Mouse (Mus musculus) Patski (cell line): ENCODE data around the gene Tmem273. TPM values are rescaled to one million over a fixed set of nuclear protein-coding genes. Genes with fewer than 3 reads are reported as not detected.

ENCODE experiments used
- ATAC-seq: fragments of 100-300 bp; one replicate; pipeline ENCODE4 v1.8.0; 2021
- CTCF ChIA-PET: fragments of 350-600 bp; sonication (Branson Sonifier 250); formaldehyde crosslinking; loops from one replicate; lab custom pipeline; 2022; ENCODE audit warnings: inconsistent platforms; lab: Charles Lee
- POLR2A ChIA-PET: fragments of 350-600 bp; sonication (Branson Sonifier 250); formaldehyde crosslinking; loops from one replicate; lab custom pipeline; 2022; ENCODE audit warnings: antibody characterized with exemption, inconsistent platforms; lab: Charles Lee
- DNase-seq: peaks from one replicate; pipeline ENCODE4 v3.0.0-alpha.2; 2011; ENCODE audit warnings: low read depth, low spot score
- H3K27me3 ChIP-seq: fragments of 371-371 bp; one replicate; pipeline ENCODE4 v1.5.1; 2021
- CTCF ChIP-seq: fragments of 100-300 bp; IDR thresholded peaks from one replicate; pipeline ENCODE4 v1.5.1; 2021
- in situ Hi-C: fragments of 300-500 bp; cut with MboI; formaldehyde crosslinking; loops from 3 replicates; pipeline ENCODE4 v1.11.1; 2018; ENCODE audit warnings: low pct_unique_long_range_greater_than_20kb, mixed read lengths
- polyA plus RNA-seq: library from polyadenylated mRNA; unstranded; gene quantifications from one replicate; pipeline ENCODE4 v1.2.3, GENCODE M21; 2021

Tmem273 gene
- polyA plus RNA-seq, 1 experiment from 2014 or later, result not detected

DNA sequence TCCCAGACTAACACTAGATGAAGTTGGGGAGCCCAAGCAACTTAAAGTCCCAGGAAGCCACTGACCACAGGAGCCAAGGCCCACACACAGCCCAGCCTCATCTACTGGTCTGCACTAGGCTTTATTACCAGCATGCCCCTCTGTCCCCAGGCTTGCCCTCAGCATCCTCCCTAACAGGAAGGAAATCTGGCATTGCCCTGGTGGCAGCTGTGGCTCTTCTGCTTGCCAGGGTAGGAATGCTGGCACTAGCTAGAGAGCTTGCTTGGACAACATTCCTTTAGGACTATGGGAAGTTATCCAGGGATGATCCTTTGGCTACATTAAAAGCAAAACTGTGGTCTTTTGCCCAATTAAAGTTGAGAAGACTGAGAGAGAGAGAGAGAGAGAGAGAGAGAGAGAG, 24.3 kb downstream of the Tmem273 start:
- in situ Hi-C loops, result no loop called here
- POLR2A ChIA-PET, result no interaction called here
- TF ChIP-seq CTCF, result no peak
- ATAC-seq (no peak), DNase-seq (no peak)
- CTCF ChIA-PET, result no interaction called here
- peaks cover 8% of the 10 kb centered on the region for H3K27me3 ChIP-seq

DNA sequence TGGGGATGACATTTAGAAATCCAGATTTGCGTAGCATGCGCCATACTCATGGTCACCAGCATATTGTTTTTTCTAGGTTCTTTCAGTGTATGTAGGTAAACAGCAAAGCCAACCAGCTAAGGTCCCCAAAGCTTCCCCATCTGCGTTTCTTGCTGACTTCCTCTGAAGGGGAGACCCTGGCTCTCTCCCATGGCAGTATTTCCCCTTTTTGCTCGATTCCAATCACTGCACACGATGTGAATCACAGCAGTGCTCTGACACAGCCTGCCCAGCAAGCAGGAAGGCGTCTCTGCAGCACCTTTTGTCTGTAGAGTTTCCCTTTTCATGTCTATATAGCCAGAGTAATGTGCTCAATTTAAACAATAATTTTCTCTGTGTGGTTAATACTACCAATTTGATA, 26.7 kb downstream of the Tmem273 start:
- POLR2A ChIA-PET, result no interaction called here
- CTCF ChIA-PET, result no interaction called here
- peaks cover 2% of the 10 kb centered on the region for H3K27me3 ChIP-seq
- no peak for TF ChIP-seq CTCF
- ATAC-seq (no peak), DNase-seq (no peak)
- in situ Hi-C loops, result no loop called here

DNA sequence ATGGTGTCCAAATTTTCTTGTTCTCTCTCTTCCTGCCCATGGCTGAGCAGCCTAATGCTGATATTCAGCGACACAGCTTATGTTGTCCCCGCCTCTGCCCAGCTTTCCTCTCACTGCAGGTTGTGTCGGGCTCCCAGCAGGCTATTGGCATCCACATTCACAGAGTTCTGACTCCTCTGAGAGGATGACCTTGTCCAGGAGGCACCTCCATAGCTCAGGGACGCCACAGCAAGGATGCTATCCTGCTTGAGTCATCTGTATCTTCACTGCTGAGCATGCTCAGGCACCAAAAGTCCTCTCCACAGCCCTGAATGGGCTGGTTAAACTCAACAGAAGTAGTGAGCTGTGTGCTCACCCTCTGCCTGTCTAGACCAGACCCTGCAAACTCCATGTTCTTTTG, 29.2 kb downstream of the Tmem273 start:
- H3K27me3 ChIP-seq, result no peaks in the 10 kb centered on the region
- no peak for DNase-seq
- POLR2A ChIA-PET, result no interaction called here
- ATAC-seq, result no peak
- no peak for TF ChIP-seq CTCF
- in situ Hi-C loops, result no loop called here
- CTCF ChIA-PET, result no interaction called here

DNA sequence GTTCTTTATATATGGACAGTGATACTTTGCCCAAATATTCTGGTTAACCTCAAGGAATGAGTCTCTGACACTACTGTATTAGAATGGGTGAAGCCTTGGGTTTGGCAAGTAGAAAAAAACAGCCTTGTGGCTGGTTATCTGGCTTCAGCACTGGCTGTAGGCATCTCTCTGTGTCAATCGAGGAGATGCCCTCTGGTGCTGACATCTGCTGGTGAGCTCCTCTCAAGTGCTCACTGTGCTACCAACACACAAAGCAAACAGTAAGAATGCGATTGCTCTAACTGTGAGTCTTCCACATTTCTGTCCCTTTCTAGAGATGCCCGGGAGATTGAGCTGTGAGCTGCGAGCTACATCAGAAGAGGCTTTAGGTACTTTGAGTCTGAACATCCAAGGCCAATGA, 30.8 kb downstream of the Tmem273 start:
- DNase-seq, result no peak
- in situ Hi-C loops, result no loop called here
- CTCF ChIA-PET, result no interaction called here
- TF ChIP-seq CTCF, result no peak
- POLR2A ChIA-PET, result no interaction called here
- ATAC-seq, result no peak
- peaks cover 4% of the 10 kb centered on the region for H3K27me3 ChIP-seq

DNA sequence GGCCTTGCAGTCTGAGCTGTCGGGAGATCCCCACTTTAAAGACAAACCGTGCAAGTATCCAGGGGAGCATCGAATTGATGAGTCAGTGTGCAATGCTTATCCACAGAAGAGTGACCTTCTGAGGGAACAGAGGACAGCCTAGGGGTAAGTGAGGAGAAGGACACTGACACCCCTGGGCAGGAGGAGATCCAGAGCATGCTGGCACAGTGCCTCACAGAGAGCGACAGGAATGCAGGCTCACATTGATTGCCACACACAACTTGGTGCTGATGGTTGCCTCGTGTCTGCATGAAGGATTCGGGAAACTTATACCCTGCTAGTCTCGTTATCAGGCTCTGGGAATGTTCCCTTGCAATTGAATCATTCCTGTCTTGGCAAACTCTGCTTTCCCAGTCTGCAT, 31.5 kb downstream of the Tmem273 start:
- DNase-seq, result no peak
- in situ Hi-C loops, result no loop called here

DNA sequence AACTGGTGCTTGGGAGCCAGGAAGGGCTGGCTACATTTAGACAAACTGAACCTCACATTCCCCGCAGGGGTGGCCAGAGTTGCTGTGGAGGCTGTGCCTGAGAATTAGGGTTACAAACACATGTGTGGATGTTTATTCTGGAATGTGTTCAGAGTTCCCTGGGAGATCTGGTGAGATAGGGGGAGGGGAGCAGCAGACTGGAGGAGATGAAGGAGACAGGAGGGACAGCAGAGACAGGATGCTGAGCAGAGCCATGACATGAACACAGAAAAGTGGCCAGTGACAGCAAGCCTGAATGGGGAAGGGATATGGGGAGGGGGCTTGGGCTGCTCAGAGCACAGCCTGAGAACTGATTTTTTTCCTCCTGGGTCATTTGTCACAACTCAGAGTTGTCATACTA, 33.5 kb downstream of the Tmem273 start:
- H3K27me3 ChIP-seq, result peaks cover 8% of the 10 kb centered on the region
- in situ Hi-C loops, result no loop called here
- CTCF ChIA-PET, result no interaction called here
- POLR2A ChIA-PET, result no interaction called here
- DNase-seq (no peak), ATAC-seq (no peak)
- no peak for TF ChIP-seq CTCF

More for the DNA sequence above, 31.5 kb downstream of the Tmem273 start:
- ATAC-seq, result no peak
- peaks cover 4% of the 10 kb centered on the region for H3K27me3 ChIP-seq
- POLR2A ChIA-PET, result no interaction called here
- no peak for TF ChIP-seq CTCF
- CTCF ChIA-PET, result no interaction called here

DNA sequence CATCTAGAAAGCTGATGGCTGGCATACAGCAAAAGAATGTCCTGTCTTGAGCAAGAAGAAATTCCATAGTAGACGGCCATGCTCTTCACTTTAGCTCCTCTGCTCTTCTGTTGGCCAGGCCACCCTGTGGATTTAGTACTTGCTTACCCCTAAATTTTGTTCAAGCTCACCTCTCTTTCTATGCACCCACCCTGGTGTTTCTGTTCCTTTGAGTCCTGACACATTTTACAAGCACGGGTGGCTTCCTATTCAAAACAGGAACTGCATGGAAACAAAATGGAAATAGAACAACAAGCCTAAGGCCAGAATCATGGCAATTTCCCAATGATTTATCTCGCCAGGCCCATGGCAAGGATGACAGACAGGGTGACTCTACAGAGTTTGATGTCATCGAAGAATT, 37.0 kb downstream of the Tmem273 start:
- ChIA-PET POLR2A (no interaction called here), CTCF (no interaction called here)
- in situ Hi-C loops, result no loop called here
- ATAC-seq (no peak), DNase-seq (no peak)
- TF ChIP-seq CTCF, result no peak
- peaks cover 21% of the 10 kb centered on the region for H3K27me3 ChIP-seq

DNA sequence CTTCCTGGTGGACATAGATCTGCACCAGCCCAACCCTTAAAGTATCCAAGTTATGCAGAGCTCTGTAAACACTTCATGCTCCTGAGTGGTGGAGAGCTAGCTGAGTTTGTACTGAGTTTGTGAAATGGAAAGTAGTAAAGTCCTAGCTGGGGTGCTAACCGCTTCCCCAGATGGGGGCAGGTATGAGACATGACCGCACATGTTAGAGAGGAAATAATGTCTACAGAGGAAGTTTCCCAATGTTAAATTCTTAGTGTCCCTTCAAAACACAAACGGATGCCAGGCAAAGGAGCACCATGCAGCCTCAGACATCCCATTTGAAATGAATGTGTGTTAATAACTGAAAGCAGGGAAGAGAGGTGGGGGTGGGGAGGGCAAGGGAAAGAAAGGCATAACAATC, 38.1 kb downstream of the Tmem273 start:
- ChIA-PET CTCF (no interaction called here), POLR2A (no interaction called here)
- no peak for ATAC-seq
- TF ChIP-seq CTCF, result no peak
- no peak for DNase-seq
- peaks cover 24% of the 10 kb centered on the region for H3K27me3 ChIP-seq
- in situ Hi-C loops, result no loop called here

DNA sequence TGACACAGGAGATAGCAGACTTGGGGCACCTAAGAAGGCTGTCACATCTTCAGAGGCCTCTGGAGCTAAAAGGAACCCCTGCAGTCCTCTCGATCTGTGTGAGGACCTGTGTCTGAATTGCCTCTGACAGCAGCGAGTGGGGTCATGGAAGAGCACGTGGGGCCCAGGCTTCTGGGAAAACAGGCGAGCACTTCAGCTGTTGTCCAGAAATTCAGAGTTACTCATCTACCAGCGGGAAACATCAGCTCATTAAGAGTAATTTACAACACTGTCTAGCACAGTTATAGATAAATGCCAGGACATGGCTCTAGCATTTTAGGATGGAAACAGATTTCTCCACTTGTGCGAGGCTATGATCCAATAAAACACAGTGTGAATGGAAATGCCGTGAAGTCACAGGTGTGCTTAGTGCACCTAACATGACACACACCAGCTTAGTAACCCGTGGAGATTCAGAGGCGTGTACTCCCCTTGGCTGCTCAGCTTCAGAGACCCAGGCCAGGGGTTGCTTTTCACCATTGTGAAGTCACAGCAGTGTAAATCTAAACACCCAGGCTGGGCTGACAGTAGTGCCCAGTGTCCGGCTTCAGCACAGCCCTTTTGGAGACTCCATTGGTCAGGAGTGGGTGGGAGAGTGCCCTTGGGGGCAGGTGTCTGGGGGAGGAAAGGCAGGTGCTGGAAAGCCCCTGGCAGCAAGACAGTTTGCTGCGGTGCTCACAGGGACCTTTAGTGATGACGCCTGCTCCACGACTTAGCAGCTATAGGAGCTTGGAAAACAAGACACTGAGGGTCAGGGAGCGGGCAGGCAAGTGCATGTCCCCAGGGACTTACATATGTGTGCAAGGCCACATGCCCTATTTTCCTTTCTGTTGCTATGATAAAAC, 38.7 kb downstream of the Tmem273 start:
- in situ Hi-C loops, result no loop called here
- no peak for ATAC-seq
- POLR2A ChIA-PET, result no interaction called here
- CTCF ChIA-PET, result no interaction called here
- TF ChIP-seq CTCF, result no peak
- peaks cover 24% of the 10 kb centered on the region for H3K27me3 ChIP-seq
- no peak for DNase-seq

DNA sequence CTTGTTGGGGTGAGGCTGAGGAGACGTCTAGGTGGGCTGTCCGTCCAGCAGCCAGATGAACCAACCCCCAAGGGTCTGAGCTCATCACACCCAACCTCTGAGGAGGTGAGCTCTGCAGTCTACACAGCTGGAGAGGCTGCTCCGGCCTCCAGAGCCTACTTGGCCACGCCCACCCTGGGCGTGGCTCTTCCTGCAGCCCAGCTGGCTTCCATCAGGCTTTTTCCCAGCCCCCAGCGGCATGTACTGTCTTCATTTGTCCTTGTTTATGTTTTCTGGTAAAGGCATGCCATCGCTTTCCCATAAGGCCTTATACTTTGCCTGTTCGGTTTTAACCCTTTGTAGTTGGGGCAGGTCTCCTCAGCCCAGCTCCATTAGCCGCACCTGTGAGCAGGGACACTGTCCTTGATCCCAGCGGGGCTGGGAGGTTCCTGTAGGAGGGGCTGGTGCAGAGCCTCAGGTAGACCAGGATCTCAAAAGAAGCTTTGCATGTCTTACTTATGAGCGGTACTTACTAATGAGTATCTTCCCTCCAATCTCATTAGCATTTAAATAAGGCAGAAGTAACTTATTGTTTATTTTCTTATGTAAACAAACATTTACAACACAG, 39.8 kb downstream of the Tmem273 start:
- ATAC-seq (no peak), DNase-seq (no peak)
- CTCF ChIA-PET, result no interaction called here
- in situ Hi-C loops, result no loop called here
- H3K27me3 ChIP-seq, result peaks cover 24% of the 10 kb centered on the region
- no peak for TF ChIP-seq CTCF
- POLR2A ChIA-PET, result no interaction called here

DNA sequence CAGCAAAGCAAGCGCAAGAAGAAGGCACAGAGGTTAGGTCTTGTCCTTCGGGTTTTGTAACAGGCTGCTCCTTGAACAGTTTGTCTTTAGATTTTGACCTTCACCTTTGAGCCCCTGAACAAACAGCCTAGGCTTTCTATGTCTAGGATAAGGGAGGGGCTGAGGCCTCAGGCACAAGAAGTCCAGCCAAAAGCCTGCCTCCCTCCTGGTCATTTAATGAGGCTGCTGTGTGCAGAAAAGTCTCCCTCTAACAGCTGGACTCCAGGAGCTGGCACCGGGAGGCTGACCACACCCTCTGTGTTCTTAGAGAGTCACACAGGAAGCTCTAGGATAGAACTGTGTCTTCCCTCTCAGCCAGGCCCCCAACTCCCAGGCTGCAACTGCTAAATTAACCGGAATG, 41.4 kb downstream of the Tmem273 start:
- TF ChIP-seq CTCF, result no peak

More for the DNA sequence above, 41.4 kb downstream of the Tmem273 start:
- peaks cover 19% of the 10 kb centered on the region for H3K27me3 ChIP-seq
- ATAC-seq, result no peak
- in situ Hi-C loops, result no loop called here
- no peak for DNase-seq
- ChIA-PET CTCF (no interaction called here), POLR2A (no interaction called here)
